Mouse (Mus musculus): Measurements from ENCODE around the gene Igf1r. TPM values are rescaled to one million over a fixed set of nuclear protein-coding genes. Genes with fewer than 3 reads are reported as not detected.

Igf1r gene
- polyA plus RNA-seq, 1 experiment from 2014 or later, result 25.2 TPM

- no peak for ATAC-seq
- Histone ChIP-seq H3K27me3 (no peaks in the 10 kb centered on the region), H3K4me1 (peaks cover 19% of the 10 kb centered on the region), H3K9ac (no peak overlapping the region), H3K9me3 (replicated peaks) (no peaks in the 10 kb centered on the region; the same call in 1 of the 2 replicates), H3K36me3 (ENCODE audit: poor library complexity, severe bottlenecking) (peaks cover 40% of the 10 kb centered on the region), H3K27ac (no peak overlapping the region), H3K4me2 (no peak overlapping the region), H3K4me3 (no peak overlapping the region)
- 72% methylated on average over 6 of the region's 6 CpGs for WGBS
Observed at GRCm38 (mm10) chr7:68012123-68012474, 59.5 kb downstream of the Igf1r start.

GRCm38 (mm10) chr7:68014495-68014894 is 61.9 kb downstream of the Igf1r start:
- peaks cover 19% of the 10 kb centered on the region for H3K4me1 ChIP-seq
- no peaks in the 10 kb centered on the region; the same call in 1 of the 2 replicates for H3K9me3 ChIP-seq (replicated peaks)
- ATAC-seq, result no peak
- 87% methylated on average over 3 of the region's 3 CpGs for WGBS
- H3K9ac ChIP-seq, result no peak overlapping the region
- H3K4me2 ChIP-seq, result no peak overlapping the region
- no peak overlapping the region for H3K27ac ChIP-seq
- H3K36me3 ChIP-seq (ENCODE audit: poor library complexity, severe bottlenecking), result peaks cover 19% of the 10 kb centered on the region
- no peak overlapping the region for H3K4me3 ChIP-seq
- H3K27me3 ChIP-seq, result no peaks in the 10 kb centered on the region

GRCm38 (mm10) chr7:68015404-68015803 is 62.8 kb downstream of the Igf1r start:
- H3K27me3 ChIP-seq, result no peaks in the 10 kb centered on the region
- no peak overlapping the region for H3K4me2 ChIP-seq
- no peak overlapping the region for H3K4me3 ChIP-seq
- no peak for ATAC-seq
- no peak overlapping the region for H3K27ac ChIP-seq
- peaks cover 18% of the 10 kb centered on the region for H3K36me3 ChIP-seq (ENCODE audit: poor library complexity, severe bottlenecking)
- H3K4me1 ChIP-seq, result peaks cover 13% of the 10 kb centered on the region
- no peak overlapping the region for H3K9ac ChIP-seq
- H3K9me3 ChIP-seq (replicated peaks), result no peaks in the 10 kb centered on the region; the same call in 1 of the 2 replicates
- 95% methylated on average over 3 of the region's 3 CpGs for WGBS

- H3K27me3 ChIP-seq, result no peaks in the 10 kb centered on the region
- H3K27ac ChIP-seq, result no peak overlapping the region
- no peak overlapping the region for H3K4me2 ChIP-seq
- H3K4me3 ChIP-seq, result no peak overlapping the region
- no peaks in the 10 kb centered on the region for H3K4me1 ChIP-seq
- no peak for ATAC-seq
- no peaks in the 10 kb centered on the region; the same call in 1 of the 2 replicates for H3K9me3 ChIP-seq (replicated peaks)
- peaks cover 18% of the 10 kb centered on the region for H3K36me3 ChIP-seq (ENCODE audit: poor library complexity, severe bottlenecking)
- no peak overlapping the region for H3K9ac ChIP-seq
- WGBS, result 84% methylated on average over 4 of the region's 4 CpGs
Observed at GRCm38 (mm10) chr7:68018038-68018437, 65.4 kb downstream of the Igf1r start.

GRCm38 (mm10) chr7:68020556-68020955 is 67.9 kb downstream of the Igf1r start:
- Histone ChIP-seq H3K36me3 (ENCODE audit: poor library complexity, severe bottlenecking) (peaks cover 15% of the 10 kb centered on the region), H3K4me1 (peaks cover 9% of the 10 kb centered on the region; the same call in 1 of the 2 replicates), H3K9ac (no peak overlapping the region), H3K9me3 (replicated peaks) (no peaks in the 10 kb centered on the region; the same call in 1 of the 2 replicates), H3K27ac (no peak overlapping the region), H3K27me3 (no peaks in the 10 kb centered on the region), H3K4me3 (no peak overlapping the region), H3K4me2 (no peak overlapping the region)
- no peak for ATAC-seq
- 89% methylated on average over 2 of the region's 2 CpGs for WGBS

- Histone ChIP-seq H3K4me3 (no peak overlapping the region), H3K4me2 (no peak overlapping the region), H3K9me3 (replicated peaks) (no peaks in the 10 kb centered on the region), H3K36me3 (ENCODE audit: poor library complexity, severe bottlenecking) (peaks cover 8% of the 10 kb centered on the region; the same call in 1 of the 2 replicates), H3K27me3 (no peaks in the 10 kb centered on the region), H3K9ac (no peak overlapping the region), H3K27ac (no peak overlapping the region), H3K4me1 (peaks cover 17% of the 10 kb centered on the region)
- no peak for ATAC-seq
- WGBS, result 81% methylated on average over 2 of the region's 2 CpGs
Observed at GRCm38 (mm10) chr7:68021741-68022140, 69.1 kb downstream of the Igf1r start.

- Histone ChIP-seq H3K9me3 (replicated peaks) (no peaks in the 10 kb centered on the region), H3K9ac (no peak overlapping the region), H3K36me3 (ENCODE audit: poor library complexity, severe bottlenecking) (peaks cover 8% of the 10 kb centered on the region; the same call in 1 of the 2 replicates), H3K27ac (no peak overlapping the region), H3K27me3 (no peaks in the 10 kb centered on the region), H3K4me1 (peaks cover 17% of the 10 kb centered on the region), H3K4me2 (no peak overlapping the region), H3K4me3 (no peak overlapping the region)
- no peak for ATAC-seq
- 94% methylated on average over 6 of the region's 6 CpGs for WGBS
Observed at GRCm38 (mm10) chr7:68022188-68022587, 69.6 kb downstream of the Igf1r start.

- peaks cover 8% of the 10 kb centered on the region; the same call in 1 of the 2 replicates for H3K36me3 ChIP-seq (ENCODE audit: poor library complexity, severe bottlenecking)
- no peak for ATAC-seq
- no peak overlapping the region for H3K4me3 ChIP-seq
- H3K27ac ChIP-seq, result no peak overlapping the region
- H3K4me2 ChIP-seq, result no peak overlapping the region
- no peaks in the 10 kb centered on the region for H3K9me3 ChIP-seq (replicated peaks)
- H3K27me3 ChIP-seq, result no peaks in the 10 kb centered on the region
- H3K4me1 ChIP-seq, result peaks cover 22% of the 10 kb centered on the region
- H3K9ac ChIP-seq, result no peak overlapping the region
- 94% methylated on average over 4 of the region's 4 CpGs for WGBS
Observed at GRCm38 (mm10) chr7:68023882-68024281, 71.3 kb downstream of the Igf1r start.

- Histone ChIP-seq H3K27me3 (no peaks in the 10 kb centered on the region), H3K4me3 (no peak overlapping the region), H3K9ac (no peak overlapping the region), H3K36me3 (ENCODE audit: poor library complexity, severe bottlenecking) (peaks cover 8% of the 10 kb centered on the region; the same call in 1 of the 2 replicates), H3K4me1 (peaks cover 25% of the 10 kb centered on the region), H3K9me3 (replicated peaks) (no peaks in the 10 kb centered on the region), H3K27ac (no peak overlapping the region), H3K4me2 (no peak overlapping the region)
- ATAC-seq, result no peak
- WGBS, result 67% methylated on average over 4 of the region's 4 CpGs
Observed at GRCm38 (mm10) chr7:68024625-68025024, 72.0 kb downstream of the Igf1r start.

- peaks cover 8% of the 10 kb centered on the region; the same call in 1 of the 2 replicates for H3K36me3 ChIP-seq (ENCODE audit: poor library complexity, severe bottlenecking)
- 71% methylated on average over 3 of the region's 3 CpGs for WGBS
- H3K4me1 ChIP-seq, result peaks cover 33% of the 10 kb centered on the region
Observed at GRCm38 (mm10) chr7:68025396-68025795, 72.8 kb downstream of the Igf1r start.

GRCm38 (mm10) chr7:68026076-68026475 is 73.4 kb downstream of the Igf1r start:
- ATAC-seq, result peak; percentile 29; the same call in 1 of the 2 replicates
- no peaks in the 10 kb centered on the region for H3K27me3 ChIP-seq
- 71% methylated on average over 9 of the region's 9 CpGs for WGBS
- H3K9me3 ChIP-seq (replicated peaks), result no peaks in the 10 kb centered on the region
- no peak overlapping the region for H3K4me2 ChIP-seq
- no peak overlapping the region for H3K9ac ChIP-seq
- H3K4me1 ChIP-seq, result peaks cover 40% of the 10 kb centered on the region
- H3K27ac ChIP-seq, result no peak overlapping the region
- peaks cover 8% of the 10 kb centered on the region; the same call in 1 of the 2 replicates for H3K36me3 ChIP-seq (ENCODE audit: poor library complexity, severe bottlenecking)
- no peak overlapping the region for H3K4me3 ChIP-seq

More at GRCm38 (mm10) chr7:68025396-68025795, 72.8 kb downstream of the Igf1r start:
- H3K4me2 ChIP-seq, result no peak overlapping the region
- no peak for ATAC-seq
- H3K9me3 ChIP-seq (replicated peaks), result no peaks in the 10 kb centered on the region
- no peak overlapping the region for H3K9ac ChIP-seq
- no peak overlapping the region for H3K27ac ChIP-seq
- H3K4me3 ChIP-seq, result no peak overlapping the region
- H3K27me3 ChIP-seq, result no peaks in the 10 kb centered on the region

- H3K4me1 ChIP-seq, result peaks cover 45% of the 10 kb centered on the region
- H3K4me3 ChIP-seq, result no peak overlapping the region
- no peaks in the 10 kb centered on the region for H3K27me3 ChIP-seq
- WGBS, result 81% methylated on average over 4 of the region's 4 CpGs
- no peaks in the 10 kb centered on the region for H3K9me3 ChIP-seq (replicated peaks)
- no peak overlapping the region for H3K27ac ChIP-seq
- H3K9ac ChIP-seq, result no peak overlapping the region
- no peak for ATAC-seq
- peaks cover 8% of the 10 kb centered on the region; the same call in 1 of the 2 replicates for H3K36me3 ChIP-seq (ENCODE audit: poor library complexity, severe bottlenecking)
- H3K4me2 ChIP-seq, result no peak overlapping the region
Observed at GRCm38 (mm10) chr7:68028167-68028566, 75.5 kb downstream of the Igf1r start.

GRCm38 (mm10) chr7:68030846-68031245 is 78.2 kb downstream of the Igf1r start:
- no peak overlapping the region for H3K9ac ChIP-seq
- WGBS, result 22% methylated on average over 9 of the region's 9 CpGs
- no peak overlapping the region for H3K4me2 ChIP-seq
- peaks cover 43% of the 10 kb centered on the region for H3K4me1 ChIP-seq
- H3K9me3 ChIP-seq (replicated peaks), result no peaks in the 10 kb centered on the region
- H3K27me3 ChIP-seq, result no peaks in the 10 kb centered on the region
- ATAC-seq, result no peak
- no peak overlapping the region for H3K27ac ChIP-seq
- H3K4me3 ChIP-seq, result no peak overlapping the region
- no peaks in the 10 kb centered on the region for H3K36me3 ChIP-seq (ENCODE audit: poor library complexity, severe bottlenecking)
